Mouse (Mus musculus): ENCODE measurements around the gene Gm6169.

GRCm38 (mm10) chr13:97087421-97087820, 11.6 kb downstream of the Gm6169 start:
- no peak for TF ChIP-seq POLR2A (IDR thresholded peaks at IDR 0.05; ENCODE audit: insufficient read length, low read depth)
- TF ChIP-seq TCF12 (IDR thresholded peaks at IDR 0.05; ENCODE audit: insufficient read depth, poor library complexity, severe bottlenecking), result no peak
- TF ChIP-seq CEBPB (IDR thresholded peaks at IDR 0.05; ENCODE audit: insufficient read depth, poor library complexity, severe bottlenecking), result no peak
- TF ChIP-seq MYOG (IDR thresholded peaks at IDR 0.05; ENCODE audit: control insufficient read depth in 1 of 3, insufficient read depth in 1 of 3, insufficient read length in 2 of 3, low read depth in 2 of 3), result no peak
- no peak for TF ChIP-seq E2F4 (IDR thresholded peaks at IDR 0.05; ENCODE audit: insufficient read depth)
- no peak for TF ChIP-seq USF1 (IDR thresholded peaks at IDR 0.05; ENCODE audit: low read depth)
- TF ChIP-seq SRF (IDR thresholded peaks at IDR 0.05; ENCODE audit: control insufficient read depth, insufficient read length, low read depth), result no peak
- no peak for TF ChIP-seq MYOD1 (IDR thresholded peaks at IDR 0.05; ENCODE audit: control insufficient read depth in 1 of 3, insufficient read length in 2 of 3, low read depth in 2 of 3)
- no peak for TF ChIP-seq MAX (IDR thresholded peaks at IDR 0.05; ENCODE audit: low read depth)
- no peak for TF ChIP-seq POLR2AphosphoS2 (IDR thresholded peaks at IDR 0.05; ENCODE audit: insufficient read length, low read depth)
- no peak for TF ChIP-seq REST (IDR thresholded peaks at IDR 0.05; ENCODE audit: insufficient read depth, insufficient read length)
